Mouse (Mus musculus) kidney, embryonic 15.5 days (tissue): Measurements from ENCODE around the gene Asb16. TPM values are rescaled to one million over a fixed set of nuclear protein-coding genes. Genes with fewer than 3 reads are reported as not detected.

Experiments
- ATAC-seq: fragments of 200-750 bp; cut with Nextera tagmentation; replicated peaks from 2 replicates; pipeline ENCODE4 v1.8.0; 2017; ENCODE audit warnings: moderate TSS enrichment; ENCODE audit not compliant: low FRiP score
- H3K27ac ChIP-seq: fragments of 300-500 bp; sonication (generic); 2 replicates; pipeline ENCODE4 v1.5.1; 2015; ENCODE audit warnings: mild to moderate bottlenecking, inconsistent platforms
- H3K27me3 ChIP-seq: fragments of 300-500 bp; sonication (generic); 2 replicates; pipeline ENCODE4 v1.6.1; 2015; ENCODE audit warnings: inconsistent platforms
- H3K36me3 ChIP-seq: fragments of 300-500 bp; sonication (generic); 2 replicates; pipeline ENCODE4 v1.6.1; 2015; ENCODE audit warnings: inconsistent platforms
- H3K4me1 ChIP-seq: fragments of 300-500 bp; sonication (generic); 2 replicates; pipeline ENCODE4 v1.6.1; 2015; ENCODE audit warnings: inconsistent platforms
- H3K4me2 ChIP-seq: fragments of 300-500 bp; sonication (generic); 2 replicates; pipeline ENCODE4 v1.6.1; 2015; ENCODE audit warnings: moderate library complexity, mild to moderate bottlenecking, inconsistent platforms
- H3K4me3 ChIP-seq: fragments of 300-500 bp; sonication (generic); replicated peaks from 2 replicates; pipeline ENCODE4 v1.5.1; 2015; ENCODE audit warnings: mild to moderate bottlenecking, inconsistent platforms
- H3K9ac ChIP-seq: fragments of 300-500 bp; sonication (generic); 2 replicates; pipeline ENCODE4 v1.6.1; 2015; ENCODE audit warnings: mild to moderate bottlenecking, inconsistent platforms
- H3K9me3 ChIP-seq: fragments of 300-500 bp; sonication (generic); replicated peaks from 2 replicates; pipeline ENCODE4 v1.6.1; 2016; ENCODE audit warnings: inconsistent platforms
- WGBS: fragments of 180-500 bp; shearing (Covaris S2); methylation state at CpG from one replicate; pipeline ENCODE4 v1.1.7; 2015; ENCODE audit warnings: mixed read lengths; 5-methylcytosine and 5-hydroxymethylcytosine counted together
- polyA plus RNA-seq: library from polyadenylated mRNA; unstranded; fragments of >200 nt; fragmentation: Nextera tagmentation; extraction: Ambion mirVana; gene quantifications from 2 replicates; pipeline ENCODE4 v1.2.1, GENCODE M21; 2015

Asb16 gene
- polyA plus RNA-seq, 1 experiment from 2014 or later, result 0.10 TPM

- Histone ChIP-seq H3K4me2 (no peak overlapping the region), H3K4me3 (no peak overlapping the region), H3K36me3 (peaks cover 79% of the 10 kb centered on the region), H3K4me1 (peaks cover 47% of the 10 kb centered on the region), H3K27me3 (no peaks in the 10 kb centered on the region), H3K9me3 (no peaks in the 10 kb centered on the region), H3K27ac (peak overlapping the region; percentile 7; the same call in 1 of the 2 replicates), H3K9ac (no peak overlapping the region)
- 57% methylated on average over 6 of the region's 6 CpGs for WGBS
- ATAC-seq, result no peak
Measured at GRCm38 (mm10) chr11:102289511-102290100, 21.1 kb downstream of the Asb16 start.

DNA sequence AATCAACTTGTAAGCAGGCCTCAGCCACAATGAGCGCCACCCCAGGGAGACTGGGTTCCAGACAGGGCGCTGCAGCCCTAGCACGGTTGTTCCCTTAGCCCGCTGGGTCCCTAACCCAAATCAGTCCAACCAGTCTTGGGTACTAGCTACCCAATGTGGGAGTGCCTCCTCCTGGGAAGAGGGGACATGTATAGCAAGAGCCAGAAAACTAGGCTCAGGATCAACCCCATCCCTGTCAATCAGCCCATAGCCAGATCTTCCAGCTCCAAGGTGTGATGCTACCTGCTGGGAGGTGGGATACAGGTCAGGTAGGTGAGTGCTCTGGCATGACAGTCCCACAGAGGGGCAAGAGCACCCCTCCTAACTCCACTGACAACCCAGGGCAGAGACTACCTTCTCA lies 21.6 kb downstream of the Asb16 start:
- Histone ChIP-seq H3K36me3 (peaks cover 82% of the 10 kb centered on the region), H3K4me2 (no peak overlapping the region), H3K4me1 (peaks cover 52% of the 10 kb centered on the region), H3K4me3 (no peak overlapping the region), H3K27ac (peak overlapping the region; percentile 7; the same call in 1 of the 2 replicates), H3K9me3 (no peaks in the 10 kb centered on the region), H3K27me3 (no peaks in the 10 kb centered on the region), H3K9ac (no peak overlapping the region)
- 89% methylated on average over 4 of the region's 4 CpGs for WGBS
- no peak for ATAC-seq

- ATAC-seq, result no peak
- no peak overlapping the region for H3K4me2 ChIP-seq
- peaks cover 82% of the 10 kb centered on the region for H3K36me3 ChIP-seq
- no peaks in the 10 kb centered on the region for H3K27me3 ChIP-seq
- H3K4me3 ChIP-seq, result no peak overlapping the region
- WGBS, result 67% methylated on average over 11 of the region's 11 CpGs
- H3K9me3 ChIP-seq, result no peaks in the 10 kb centered on the region
- H3K27ac ChIP-seq, result no peak overlapping the region
- H3K4me1 ChIP-seq, result peaks cover 49% of the 10 kb centered on the region
- H3K9ac ChIP-seq, result no peak overlapping the region
Measured at GRCm38 (mm10) chr11:102291051-102291535, 22.6 kb downstream of the Asb16 start.

- H3K36me3 ChIP-seq, result peaks cover 59% of the 10 kb centered on the region
- WGBS, result 92% methylated on average over 13 of the region's 13 CpGs
Measured at GRCm38 (mm10) chr11:102293971-102294370, 25.4 kb downstream of the Asb16 start.

GRCm38 (mm10) chr11:102294416-102294815 lies 25.9 kb downstream of the Asb16 start:
- WGBS, result 67% methylated on average over 5 of the region's 5 CpGs
- H3K4me2 ChIP-seq, result peak overlapping the region; percentile 83
- peaks cover 55% of the 10 kb centered on the region for H3K36me3 ChIP-seq
- peak overlapping the region; percentile 92; the same call in 1 of the 2 replicates for H3K4me3 ChIP-seq
- no peaks in the 10 kb centered on the region for H3K9me3 ChIP-seq
- 0 out of 2 replicates have a peak overlapping the region, but pooled peaks have one; percentile 90 for H3K9ac ChIP-seq
- H3K27ac ChIP-seq, result 0 out of 2 replicates have a peak overlapping the region, but pooled peaks have one; percentile 99
- no peak for ATAC-seq
- peaks cover 44% of the 10 kb centered on the region for H3K4me1 ChIP-seq
- no peaks in the 10 kb centered on the region for H3K27me3 ChIP-seq

More at GRCm38 (mm10) chr11:102293971-102294370, 25.4 kb downstream of the Asb16 start:
- H3K4me2 ChIP-seq, result no peak overlapping the region
- no peak overlapping the region for H3K4me3 ChIP-seq
- H3K27me3 ChIP-seq, result no peaks in the 10 kb centered on the region
- H3K9ac ChIP-seq, result 0 out of 2 replicates have a peak overlapping the region, but pooled peaks have one; percentile 90
- ATAC-seq, result no peak
- no peaks in the 10 kb centered on the region for H3K9me3 ChIP-seq
- H3K4me1 ChIP-seq, result peaks cover 46% of the 10 kb centered on the region
- H3K27ac ChIP-seq, result no peak overlapping the region

DNA sequence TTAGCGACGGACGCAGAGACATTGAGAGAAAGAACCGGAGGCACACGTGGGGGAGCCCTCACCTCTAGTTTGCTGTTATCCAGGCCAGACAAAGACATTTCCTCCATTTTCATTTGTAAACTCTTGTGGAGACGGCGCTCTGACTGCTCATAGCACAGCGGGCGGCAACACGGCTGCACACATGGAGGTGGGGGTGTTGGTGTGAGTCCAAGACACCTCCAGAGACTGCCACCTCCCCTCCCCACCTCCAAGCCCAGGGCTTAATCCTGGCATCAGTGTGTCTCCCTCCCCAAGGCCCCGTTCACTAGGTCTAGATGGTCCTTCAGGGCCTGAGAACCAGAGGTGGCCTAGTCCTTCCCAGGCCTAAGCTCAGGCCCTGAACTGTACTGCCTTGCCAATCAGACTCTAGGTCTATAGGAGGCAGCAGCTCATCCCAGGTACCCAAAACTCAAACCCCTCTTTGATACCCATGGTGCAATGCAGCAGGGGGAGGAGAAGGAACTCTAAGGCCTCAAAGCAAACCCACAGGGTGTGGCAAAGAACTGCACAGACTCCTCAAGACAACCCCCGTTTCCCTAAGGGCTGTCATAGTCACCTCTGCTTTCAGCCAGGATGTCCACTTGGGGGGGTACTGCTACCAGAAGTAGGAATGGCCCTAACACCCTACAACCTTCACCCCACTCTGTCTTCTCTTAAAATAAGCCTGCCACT lies 26.5 kb downstream of the Asb16 start:
- H3K4me2 ChIP-seq, result peak overlapping the region; percentile 83
- peak overlapping the region; percentile 92 for H3K4me3 ChIP-seq
- no peaks in the 10 kb centered on the region for H3K9me3 ChIP-seq
- H3K36me3 ChIP-seq, result peaks cover 49% of the 10 kb centered on the region
- H3K9ac ChIP-seq, result peak overlapping the region; percentile 90
- no peak for ATAC-seq
- whole genome bisulfite sequencing, result 64% methylated on average over 12 of the region's 12 CpGs
- peaks cover 37% of the 10 kb centered on the region for H3K4me1 ChIP-seq
- H3K27ac ChIP-seq, result peak overlapping the region; percentile 99
- H3K27me3 ChIP-seq, result no peaks in the 10 kb centered on the region

DNA sequence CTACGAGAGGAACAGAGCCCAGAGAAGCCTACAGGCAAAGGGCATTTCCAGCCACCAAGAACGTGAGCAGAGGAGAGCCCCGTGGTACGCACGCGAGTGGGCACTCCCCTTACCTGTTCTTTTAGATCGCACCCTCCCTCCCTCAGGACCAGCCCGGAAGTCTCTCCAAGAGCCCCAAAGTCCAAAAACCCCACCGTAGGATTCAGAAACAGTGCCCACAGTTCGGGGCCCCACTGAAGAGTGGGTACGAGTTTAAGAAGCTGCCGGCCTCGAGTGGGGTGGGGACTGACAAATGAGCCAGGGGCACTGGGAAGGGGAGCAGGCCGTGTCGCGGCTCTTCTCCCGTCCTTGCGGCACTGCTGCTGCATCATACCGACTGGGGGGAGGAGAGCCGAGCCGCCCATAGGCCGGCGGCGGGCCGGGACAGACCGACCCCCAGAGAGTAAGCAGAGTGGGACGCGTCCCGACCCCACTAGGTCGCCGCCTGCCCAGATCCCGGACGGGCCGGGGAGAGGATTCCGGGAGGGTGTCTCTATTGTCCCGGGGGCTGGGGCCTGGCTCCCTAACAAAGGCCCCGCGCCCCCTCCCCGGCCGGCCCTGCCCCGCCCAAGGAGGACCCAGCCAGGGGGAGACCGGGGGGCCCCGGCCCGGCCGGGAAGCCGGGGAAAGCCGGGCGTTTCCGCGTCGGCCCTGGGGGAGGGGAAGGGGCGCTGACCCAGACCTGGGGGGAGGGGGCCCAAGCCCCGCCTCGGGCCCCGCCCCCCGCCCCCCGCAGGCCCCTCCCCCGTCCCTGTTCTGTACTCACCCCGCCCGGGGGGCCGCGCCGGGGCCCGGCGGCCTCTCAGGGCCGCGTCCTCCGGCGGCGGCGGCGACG lies 27.3 kb downstream of the Asb16 start:
- peaks cover 41% of the 10 kb centered on the region for H3K36me3 ChIP-seq
- peak overlapping the region; percentile 90 for H3K9ac ChIP-seq
- H3K4me3 ChIP-seq, result peak overlapping the region; percentile 92
- peak overlapping the region; percentile 83 for H3K4me2 ChIP-seq
- H3K27me3 ChIP-seq, result no peaks in the 10 kb centered on the region
- under 1% methylated on average over 46 of the region's 73 CpGs for WGBS
- peak; percentile 21 for ATAC-seq
- peaks cover 31% of the 10 kb centered on the region for H3K4me1 ChIP-seq
- no peaks in the 10 kb centered on the region for H3K9me3 ChIP-seq
- peak overlapping the region; percentile 99 for H3K27ac ChIP-seq

- under 1% methylated on average over 65 of the region's 125 CpGs for WGBS
- peak; percentile 96 for ATAC-seq
Measured at GRCm38 (mm10) chr11:102296491-102297472, 28.2 kb downstream of the Asb16 start, which contains the start of gene Atxn7l3. Gene Atxn7l3, minus strand, starts transcription at chr11:102296631.

GRCm38 (mm10) chr11:102297577-102298556 lies 29.3 kb downstream of the Asb16 start:
- H3K4me3 ChIP-seq, result peak overlapping the region; percentile 92
- H3K27me3 ChIP-seq, result no peaks in the 10 kb centered on the region
- H3K36me3 ChIP-seq, result peaks cover 21% of the 10 kb centered on the region
- peak overlapping the region; percentile 99 for H3K27ac ChIP-seq
- peak overlapping the region; percentile 83 for H3K4me2 ChIP-seq
- peak; percentile 30 for ATAC-seq
- H3K9me3 ChIP-seq, result no peaks in the 10 kb centered on the region
- H3K9ac ChIP-seq, result peak overlapping the region; percentile 72
- WGBS, result 25% methylated on average over 27 of the region's 27 CpGs
- H3K4me1 ChIP-seq, result peaks cover 29% of the 10 kb centered on the region

More at GRCm38 (mm10) chr11:102296491-102297472, 28.2 kb downstream of the Asb16 start, which contains the start of gene Atxn7l3:
- Histone ChIP-seq H3K9me3 (no peaks in the 10 kb centered on the region), H3K9ac (peak within 1 kb of the TSS; percentile 90), H3K4me3 (peak within 1 kb of the TSS; percentile 92), H3K4me2 (peak within 1 kb of the TSS; percentile 83), H3K4me1 (peaks cover 29% of the 10 kb centered on the region), H3K27ac (peak within 1 kb of the TSS; percentile 99), H3K36me3 (peaks cover 31% of the 10 kb centered on the region), H3K27me3 (no peaks in the 10 kb centered on the region)

DNA sequence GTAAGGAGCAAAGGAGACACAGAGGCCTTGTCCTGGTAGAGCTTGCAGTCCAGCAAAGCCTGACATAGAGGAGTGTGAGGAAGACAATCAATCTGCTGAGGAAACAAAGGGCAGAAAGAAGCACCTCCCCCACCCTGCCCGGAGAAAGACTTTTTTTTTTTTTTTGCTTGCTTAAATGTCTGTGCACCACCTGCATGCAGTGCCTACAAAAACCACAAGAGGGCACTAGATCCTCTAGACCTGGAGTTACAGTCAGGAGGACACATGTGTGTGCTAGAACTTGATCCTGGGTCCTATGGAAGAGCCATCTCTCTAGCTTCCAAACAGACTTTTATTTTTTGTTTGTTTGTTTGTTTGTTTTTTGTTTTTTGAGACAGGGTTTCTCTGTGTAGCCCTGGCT lies 31.3 kb downstream of the Asb16 start:
- ATAC-seq, result no peak
- no peak overlapping the region for H3K4me2 ChIP-seq
- no peak overlapping the region for H3K27ac ChIP-seq
- peaks cover 17% of the 10 kb centered on the region for H3K4me1 ChIP-seq
- WGBS, result 6% methylated on average over 1 of the region's 1 CpGs
- no peaks in the 10 kb centered on the region for H3K27me3 ChIP-seq
- 0 out of 2 replicates have a peak, but pooled peaks cover under 1% of the 10 kb centered on the region for H3K36me3 ChIP-seq
- no peaks in the 10 kb centered on the region for H3K9me3 ChIP-seq
- H3K4me3 ChIP-seq, result no peak overlapping the region
- H3K9ac ChIP-seq, result no peak overlapping the region
